Mouse (Mus musculus) liver, embryonic 14.5 days (tissue): Measurements from ENCODE around the gene Btbd11.

ENCODE experiments used
- CTCF ChIP-seq: IDR thresholded peaks from 2 replicates; pipeline ENCODE4 v1.5.1; 2016; ENCODE audit warnings: antibody characterized with exemption, low read depth, control low read depth
- EP300 ChIP-seq: IDR thresholded peaks from 2 replicates; pipeline ENCODE4 v1.6.1; 2016; ENCODE audit warnings: antibody characterized with exemption, low read depth

- TF ChIP-seq CTCF = no peak
- TF ChIP-seq EP300 = no peak
Measured at GRCm38 (mm10) chr10:85467393-85467792, 80.8 kb downstream of the Btbd11 start.
